Mouse (Mus musculus) MEL (cell line): ENCODE measurements at regions not wholly inside any gene's neighbourhood (a gene's known extent, or its start where the extent isn't known, plus 50 kb on each side); places are given as distances from the start of the nearest gene placed in this dataset.

Source experiments
- CTCF ChIP-seq, 3 experiments: IDR thresholded peaks in 2 of 3; conservative IDR thresholded peaks in 1 of 3; 2 replicates each; pipeline ENCODE4 v1.5.1; 2011 to 2012; ENCODE audit warnings: low read length in 3 of 3, low read depth in 2 of 3, mild to moderate bottlenecking in 2 of 3, improper control_type of control experiment in 1 of 3, inconsistent platforms in 1 of 3, mixed read lengths in 1 of 3, moderate library complexity in 1 of 3; ENCODE audit not compliant: control insufficient read depth in 1 of 3, insufficient read depth in 1 of 3, poor library complexity in 1 of 3, severe bottlenecking in 1 of 3
- E2F4 ChIP-seq: IDR thresholded peaks from 2 replicates; pipeline ENCODE4 v1.6.1; 2011; ENCODE audit warnings: low read depth, low read length, improper control_type of control experiment, borderline replicate concordance
- GABPA ChIP-seq: IDR thresholded peaks from 2 replicates; pipeline ENCODE4 v1.6.1; 2012; ENCODE audit warnings: low read depth, mild to moderate bottlenecking, inconsistent platforms, low read length, improper control_type of control experiment, moderate library complexity
- UBTF ChIP-seq: IDR thresholded peaks from 2 replicates; pipeline ENCODE4 v1.6.1; 2012; ENCODE audit warnings: low read depth, mild to moderate bottlenecking, inconsistent platforms, low read length, improper control_type of control experiment, moderate library complexity, borderline replicate concordance; ENCODE audit not compliant: insufficient read depth
- ZNF384 ChIP-seq: IDR thresholded peaks from 2 replicates; pipeline ENCODE4 v1.6.1; 2012; ENCODE audit warnings: low read depth, mild to moderate bottlenecking, inconsistent platforms, low read length, improper control_type of control experiment

DNA sequence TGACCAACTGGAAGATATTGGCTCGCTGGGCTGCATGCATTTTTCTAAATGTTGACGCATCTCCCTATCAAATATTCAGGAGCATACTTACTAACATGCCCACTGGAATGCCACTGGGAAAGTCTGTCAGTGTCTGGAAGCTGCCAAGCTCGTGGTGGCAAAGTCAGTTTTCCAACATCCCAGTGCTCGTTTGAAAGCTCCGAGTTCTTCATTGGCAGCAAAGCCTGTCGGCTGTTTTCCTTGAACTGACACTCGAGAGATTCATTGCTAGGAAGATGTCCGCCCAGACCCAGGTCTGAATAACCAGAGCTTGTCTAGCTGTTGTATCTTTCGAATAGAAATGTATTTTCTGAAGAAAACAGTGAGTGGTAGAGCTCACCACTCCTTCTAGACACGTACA lies 72.1 kb downstream of the Fam43a start:
- TF ChIP-seq GABPA (no peak), E2F4 (no peak), UBTF (no peak), CTCF (IDR thresholded peaks at IDR 0.05 in 2 of 3, conservative IDR thresholded peaks at IDR 0.05 in 1 of 3; ENCODE audit: control insufficient read depth in 1 of 3, insufficient read depth in 1 of 3, low read depth in 2 of 3, low read length in 3 of 3, poor library complexity in 1 of 3, severe bottlenecking in 1 of 3) (no peak), ZNF384 (no peak)
